Mouse (Mus musculus) spleen, adult 2 months (tissue): Measurements from ENCODE around the gene Sumo1.

Experiments
- CTCF ChIP-seq: fragments of 200-500 bp; IDR thresholded peaks from 2 replicates; pipeline ENCODE4 v1.5.1; 2011; ENCODE audit warnings: mild to moderate bottlenecking, inconsistent platforms; ENCODE audit not compliant: insufficient read depth, insufficient read length, insufficient replicate concordance; ENCODE audit errors: extremely low read depth
- POLR2A ChIP-seq: fragments of 200-500 bp; IDR thresholded peaks from 2 replicates; pipeline ENCODE4 v1.6.1; 2011; ENCODE audit warnings: low read depth, low read length, inconsistent platforms

DNA sequence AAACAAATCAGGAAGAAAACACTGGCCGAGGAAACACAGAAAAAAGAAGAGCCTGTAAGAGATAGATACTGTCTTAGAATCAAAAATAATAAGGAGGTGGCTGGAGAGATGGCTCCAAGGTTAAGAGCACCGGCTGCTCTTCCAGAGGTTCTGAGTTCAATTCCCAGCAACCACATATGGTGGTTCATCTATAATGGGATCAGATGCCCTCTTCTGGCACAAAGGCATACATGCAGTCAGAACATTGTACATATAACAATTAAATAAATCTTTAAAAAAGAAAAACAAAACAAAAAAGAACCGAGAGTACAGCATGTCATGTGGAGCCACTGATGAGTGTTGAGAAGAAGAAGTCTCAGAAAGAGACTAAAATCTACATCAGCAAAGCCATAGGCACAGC, 89.8 kb downstream of the Sumo1 start:
- TF ChIP-seq POLR2A (no peak), CTCF (no peak)
